Mouse (Mus musculus) heart, postnatal 4 days (tissue): ENCODE measurements around the gene Ttc39b. TPM values are rescaled to one million over a fixed set of nuclear protein-coding genes. Genes with fewer than 3 reads are reported as not detected.

Experiments used
- DNase-seq: peaks from one replicate; pipeline ENCODE4 v3.0.0; 2021
- total RNA-seq, 2 experiments: library from RNA; stranded (reverse); gene quantifications; 2 replicates each; pipeline ENCODE4 v1.2.3; 2021

The Ttc39b gene
- total RNA-seq, 2 experiments from 2014 or later, result 12.8 to 14.5 TPM

- DNase-seq, result no peak
Measured at GRCm38 (mm10) chr4:83182178-83183068, 141.6 kb downstream of the Ttc39b start.

- no peak for DNase-seq
Measured at GRCm38 (mm10) chr4:83177471-83177870, 146.6 kb downstream of the Ttc39b start.

- no peak for DNase-seq
Measured at GRCm38 (mm10) chr4:83174946-83175345, 149.1 kb downstream of the Ttc39b start.

- DNase-seq, result no peak
Measured at GRCm38 (mm10) chr4:83172278-83172677, 151.8 kb downstream of the Ttc39b start.

- no peak for DNase-seq
Measured at GRCm38 (mm10) chr4:83170741-83171140, 153.3 kb downstream of the Ttc39b start.

Other genes starting within 250 kb of the Ttc39b start
- 10 to 100 TPM; 25.3 to 26.6 TPM for gene Snapc3, start 93.5 kb upstream of the Ttc39b start, total RNA-seq
- gene Psip1, start 162.2 kb upstream of the Ttc39b start, total RNA-seq, result 10 to 100 TPM; 64.5 to 68.7 TPM
- gene Ccdc171, start 201.3 kb upstream of the Ttc39b start, total RNA-seq, result 1 to 10 TPM; 1.4 to 1.5 TPM